Mouse (Mus musculus): ENCODE data around the gene Txnrd2.

DNA sequence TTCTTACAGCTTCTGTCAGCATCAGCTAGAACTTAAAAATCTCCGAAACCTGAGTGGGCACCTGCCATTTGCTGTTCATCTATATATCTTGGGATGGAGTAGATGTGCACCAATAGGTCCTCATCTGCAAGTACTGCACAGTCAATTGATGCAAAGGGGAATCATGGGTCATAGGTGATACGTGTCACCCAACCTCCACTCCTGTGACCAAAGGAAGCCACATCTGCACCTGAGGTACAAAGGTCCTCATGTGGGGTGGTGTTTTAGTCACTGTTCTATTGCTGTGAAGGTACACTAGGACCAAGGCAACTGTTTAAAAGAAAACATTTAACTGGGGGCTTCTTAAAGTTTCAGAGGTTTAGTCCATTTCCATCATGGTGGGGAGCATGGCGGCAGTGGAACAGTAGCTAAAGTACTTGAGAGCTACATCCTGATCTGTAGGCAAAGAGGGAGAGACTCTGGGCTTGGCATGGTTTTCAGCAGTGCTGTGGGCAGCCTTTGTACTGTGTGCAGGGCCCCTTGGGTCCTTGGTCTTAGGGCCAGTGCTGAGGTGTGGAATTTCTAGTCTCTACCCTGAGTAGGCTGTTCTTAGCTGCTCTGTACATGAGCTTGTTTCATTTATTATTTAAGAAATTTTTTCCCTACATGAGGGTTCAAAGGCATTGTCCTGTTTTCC lies 80.5 kb downstream of the Txnrd2 start:
- TF ChIP-seq CTCF (IDR thresholded peaks at IDR 0.05) (no peak), EP300 (IDR thresholded peaks at IDR 0.05) (no peak)

All from lung, postnatal 0 days (tissue).